Mouse (Mus musculus) adrenal gland, adult (tissue): ENCODE results near the gene Npw.
A peak's percentile ranks its signal among the peaks of the same experiment; 100 is the strongest.
"Not testable (repeated sequence)": the region's sequence is repeated elsewhere in the genome, so short reads cannot be mapped to it uniquely, and the experiment has no call there.

Experiments used
- DNase-seq, 2 experiments: peaks; one replicate each; pipeline ENCODE4 v3.0.0; 2022 to 2023; ENCODE audit warnings: low spot score in 1 of 2; ENCODE audit not compliant: inconsistent age in 2 of 2

The Npw gene

GRCm38 (mm10) chr17:24672141-24672540 is 13.9 kb upstream of the Npw start:
- peak; percentile 76 to 90 for DNase-seq

DNA sequence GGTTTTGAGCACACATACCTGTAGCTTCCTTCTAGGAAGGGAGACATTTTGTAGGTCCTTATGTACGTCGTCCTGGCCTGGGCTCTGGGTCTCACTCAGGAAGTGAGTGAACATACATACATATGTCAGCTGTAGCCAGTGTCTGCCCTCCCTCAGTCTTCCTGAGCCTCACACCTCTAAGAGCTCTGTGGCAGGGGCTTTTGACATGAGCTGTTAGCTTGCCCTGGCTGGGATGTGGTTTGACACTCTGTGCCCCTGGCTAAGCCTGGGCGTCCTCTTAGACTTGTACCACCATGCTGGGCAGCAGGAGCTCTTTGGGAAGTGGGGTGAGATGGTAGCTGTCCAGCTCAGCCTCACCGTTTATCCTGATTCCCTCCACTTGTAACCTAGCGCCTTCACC is 13.1 kb upstream of the Npw start:
- no peak for DNase-seq

DNA sequence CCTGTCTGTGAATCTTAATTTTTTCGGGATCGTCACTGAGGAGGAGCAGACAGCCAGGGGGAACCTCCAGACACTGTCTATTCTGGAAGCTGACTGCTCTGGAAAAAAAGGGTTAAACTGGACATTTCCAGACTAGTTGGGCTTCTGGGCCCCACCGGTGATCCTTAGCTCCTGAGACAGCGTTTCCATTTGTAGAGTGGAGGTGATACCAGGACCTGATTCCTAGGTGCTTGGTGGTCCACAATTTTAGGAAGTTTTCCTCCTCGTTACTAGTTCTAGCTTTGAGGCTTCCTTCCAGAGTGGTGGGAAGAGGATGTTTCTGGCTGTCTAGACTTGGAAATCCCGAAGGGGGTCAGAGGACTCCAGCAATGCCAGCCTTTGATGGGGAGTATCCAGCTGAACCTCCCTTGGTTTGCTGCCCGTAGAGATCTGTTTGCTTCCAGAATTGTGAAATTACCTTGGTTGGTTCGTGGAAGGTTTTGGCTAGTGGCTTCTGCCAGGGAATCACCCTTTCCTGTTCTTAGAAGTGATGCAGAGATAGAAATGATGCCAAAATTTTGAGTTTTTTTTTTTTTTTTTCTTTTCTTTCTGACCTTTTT is 12.1 kb upstream of the Npw start:
- peak in 1 of 2 experiments; percentile 63 for DNase-seq

DNA sequence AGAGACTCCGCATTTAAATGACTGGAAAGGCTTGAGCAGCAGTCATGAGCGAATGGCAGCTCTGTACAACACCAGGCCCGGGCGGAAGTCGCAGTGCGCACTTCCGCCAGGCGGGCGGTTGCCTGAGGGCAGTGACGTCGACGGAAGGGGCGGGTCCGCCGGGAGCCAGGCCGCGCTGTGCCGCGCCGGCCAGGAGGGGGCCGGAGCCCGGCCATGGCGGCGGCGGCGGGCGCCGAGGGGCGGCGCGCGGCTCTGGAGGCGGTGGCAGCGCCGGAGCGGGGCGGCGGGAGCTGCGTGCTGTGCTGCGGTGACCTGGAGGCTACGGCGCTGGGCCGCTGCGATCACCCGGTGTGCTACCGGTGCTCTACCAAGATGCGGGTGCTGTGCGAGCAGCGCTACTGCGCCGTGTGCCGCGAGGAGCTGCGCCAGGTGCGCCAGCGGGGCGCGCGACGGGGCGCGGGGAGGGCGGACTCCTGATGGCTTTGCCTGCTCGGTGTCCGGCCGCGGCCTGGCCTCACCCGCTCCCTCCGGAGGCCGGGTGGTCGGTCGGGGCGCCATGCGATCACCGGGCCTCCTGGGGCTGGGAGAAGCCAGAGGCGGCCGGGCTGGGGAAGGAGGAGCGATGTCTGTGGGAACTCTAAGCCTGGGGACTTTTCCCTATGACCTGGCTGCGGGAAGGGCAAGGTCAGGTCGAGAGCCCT is 11.4 kb upstream of the Npw start, which contains the start of gene Zfp598:
Gene Zfp598 (plus strand): TSS at position 143 of the 701 bp plus-strand sequence.
- DNase-seq = peak; percentile 96 to 97

- not testable (repeated sequence) for DNase-seq
Observed at GRCm38 (mm10) chr17:24669214-24669544, 10.9 kb upstream of the Npw start.

GRCm38 (mm10) chr17:24667416-24667815 is 9.2 kb upstream of the Npw start:
- peak; percentile 65 to 86 for DNase-seq

DNA sequence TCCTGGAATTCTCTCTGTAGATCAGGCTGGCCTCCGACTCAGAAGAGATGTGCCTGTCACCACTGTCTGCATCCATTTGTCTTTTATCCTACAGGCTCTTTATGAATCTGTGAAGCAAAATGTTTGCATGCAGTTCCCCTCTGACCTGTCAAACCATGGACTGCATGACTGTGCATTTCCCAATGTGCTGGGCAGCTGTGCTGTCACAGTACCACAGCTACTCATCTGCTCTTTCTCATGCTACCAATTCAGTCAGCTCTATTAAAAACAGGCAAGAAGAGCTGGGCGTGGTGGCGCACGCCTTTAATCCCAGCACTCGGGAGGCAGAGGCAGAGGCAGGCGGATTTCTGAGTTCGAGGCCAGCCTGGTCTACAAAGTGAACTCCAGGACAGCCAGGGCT is 8.8 kb upstream of the Npw start:
- DNase-seq = not testable (repeated sequence)

- DNase-seq = no peak
Observed at GRCm38 (mm10) chr17:24654969-24655368, 3.3 kb downstream of the Npw start.

- DNase-seq = peak; percentile 70 to 90
Observed at GRCm38 (mm10) chr17:24653967-24654710, 4.1 kb downstream of the Npw start.

GRCm38 (mm10) chr17:24651835-24652234 is 6.4 kb downstream of the Npw start:
- DNase-seq = peak in 1 of 2 experiments; percentile 29

GRCm38 (mm10) chr17:24650766-24651165 is 7.5 kb downstream of the Npw start:
- no peak for DNase-seq

GRCm38 (mm10) chr17:24650070-24650616 is 8.1 kb downstream of the Npw start, which contains the start of gene Slc9a3r2:
Gene Slc9a3r2 (minus strand): TSS chr17:24650327.
- peak; percentile 73 to 88 for DNase-seq

DNA sequence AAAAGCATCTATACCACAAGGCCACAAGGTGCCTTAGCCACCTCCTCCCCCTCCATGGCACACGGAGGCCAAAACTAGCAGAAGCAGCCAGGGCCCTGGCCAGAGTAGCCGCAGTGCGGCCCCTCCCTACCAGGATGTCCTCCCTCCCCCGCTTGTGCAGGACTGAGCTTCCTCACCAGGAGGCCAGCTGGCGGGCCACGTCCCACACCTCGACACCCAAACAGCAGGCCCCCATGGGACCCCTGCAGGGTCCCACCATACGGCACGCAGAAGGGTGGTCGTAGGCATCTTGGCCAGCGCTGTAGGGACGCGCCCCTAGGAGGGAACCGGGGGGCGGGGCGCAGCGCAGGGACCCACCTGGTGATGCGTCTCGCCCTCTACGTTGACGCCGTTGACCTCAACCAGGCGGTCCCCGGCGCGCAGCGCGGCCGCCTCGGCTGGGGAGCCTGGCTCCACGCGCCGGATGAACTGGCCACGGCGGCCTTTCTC is 8.6 kb downstream of the Npw start:
- peak; percentile 64 to 75 for DNase-seq

DNA sequence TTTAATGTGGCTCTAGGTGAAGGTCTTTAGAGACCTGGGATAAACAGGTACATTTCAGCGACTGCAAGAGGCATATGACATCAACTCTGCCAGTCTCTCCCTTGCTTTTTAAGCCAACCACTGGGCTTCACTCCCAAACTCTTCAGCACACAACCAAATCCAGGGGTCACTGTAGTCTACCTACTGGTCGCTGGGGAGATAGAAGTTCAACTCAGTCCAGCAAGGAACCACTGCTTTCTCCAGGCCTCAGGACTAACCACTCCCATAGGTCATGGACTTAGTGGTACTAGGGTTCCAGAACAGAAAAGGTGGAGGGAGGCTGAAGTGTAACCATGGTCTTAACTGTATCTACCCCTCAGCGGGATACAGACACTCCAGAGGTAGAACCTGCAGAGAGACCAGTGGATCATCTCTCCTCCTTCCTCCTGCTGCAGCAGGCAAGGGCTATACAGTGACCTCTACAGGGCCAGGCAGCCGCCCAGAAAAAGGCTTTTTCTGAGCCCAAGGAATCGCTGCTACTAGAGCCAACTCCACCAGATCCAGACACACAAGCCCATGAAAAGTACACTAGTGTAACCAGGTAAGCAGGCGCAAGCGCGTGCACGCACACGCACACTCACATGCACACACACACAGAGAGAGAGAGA is 9.4 kb downstream of the Npw start:
- peak in 1 of 2 experiments; percentile 36 for DNase-seq

- peak in 1 of 2 experiments; percentile 46 for DNase-seq
Observed at GRCm38 (mm10) chr17:24647493-24647892, 10.8 kb downstream of the Npw start.

DNA sequence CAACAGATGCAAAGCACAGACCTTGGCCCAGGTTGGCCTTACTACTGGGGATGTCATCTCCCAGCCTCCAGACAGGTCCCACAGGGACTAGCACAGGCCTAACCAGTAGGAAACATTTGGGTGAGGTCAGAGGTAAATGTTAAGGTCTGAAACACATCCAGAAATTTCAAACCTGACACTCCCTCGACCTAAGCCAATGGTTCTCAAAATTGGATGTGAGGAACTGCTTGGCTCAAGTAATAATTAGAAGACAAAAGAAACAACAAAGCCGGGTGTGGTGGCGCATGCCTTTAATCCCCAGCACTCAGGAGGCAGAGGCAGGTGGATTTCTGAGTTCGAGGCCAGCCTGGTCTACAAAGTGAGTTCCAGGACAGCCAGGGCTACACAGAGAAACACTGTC is 11.9 kb downstream of the Npw start:
- DNase-seq = no peak

DNA sequence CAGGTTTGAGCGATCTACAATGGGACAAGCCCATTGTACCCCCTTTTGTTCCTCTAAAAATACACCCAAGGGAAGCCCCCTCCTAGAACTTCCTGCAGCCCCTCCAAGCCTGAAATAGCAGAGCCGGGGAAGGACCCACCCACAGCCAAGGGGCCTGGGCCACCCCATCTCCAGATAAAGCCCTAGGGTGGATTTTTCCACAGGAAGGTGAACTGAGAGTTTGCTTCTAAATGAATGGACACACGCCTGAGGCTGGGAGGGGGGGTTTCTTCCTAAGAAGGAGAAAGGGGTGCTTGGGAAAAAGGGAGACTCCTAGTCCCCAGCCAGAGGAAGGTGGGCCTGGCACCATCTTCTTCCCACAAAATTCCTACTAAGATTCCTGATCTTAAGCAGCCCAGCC is 12.3 kb downstream of the Npw start:
- peak; percentile 37 to 61 for DNase-seq

GRCm38 (mm10) chr17:24644875-24645721 is 13.2 kb downstream of the Npw start:
- DNase-seq = peak; percentile 65 to 77

GRCm38 (mm10) chr17:24644030-24644715 is 14.1 kb downstream of the Npw start:
- DNase-seq = peak; percentile 31 to 42
